Mouse (Mus musculus) midbrain, embryonic 11.5 days (tissue): ENCODE measurements around the gene Klhl33. TPM values are rescaled to one million over a fixed set of nuclear protein-coding genes. Genes with fewer than 3 reads are reported as not detected.
"Not testable (repeated sequence)": the region's sequence is repeated elsewhere in the genome, so short reads cannot be mapped to it uniquely, and the experiment has no call there.

ENCODE experiments used
- ATAC-seq: fragments of 200-750 bp; cut with Nextera tagmentation; 2 replicates; pipeline ENCODE4 v1.8.0; 2017; ENCODE audit warnings: moderate TSS enrichment, moderate library complexity; ENCODE audit not compliant: low FRiP score
- DNase-seq: peaks from one replicate; pipeline ENCODE4 v3.0.0; 2015; ENCODE audit warnings: low spot score; ENCODE audit errors: missing footprints
- H3K27ac ChIP-seq: fragments of 300-500 bp; sonication (generic); 2 replicates; pipeline ENCODE4 v1.5.1; 2014; ENCODE audit warnings: low read depth, low read length
- H3K27me3 ChIP-seq: fragments of 300-500 bp; sonication (generic); 2 replicates; pipeline ENCODE4 v1.6.1; 2014; ENCODE audit warnings: mild to moderate bottlenecking, low read length, moderate library complexity, mixed read lengths; ENCODE audit not compliant: control insufficient read depth, insufficient read depth
- H3K36me3 ChIP-seq: fragments of 300-500 bp; sonication (generic); 2 replicates; pipeline ENCODE4 v1.6.1; 2014; ENCODE audit warnings: mild to moderate bottlenecking, low read length, moderate library complexity, mixed read lengths; ENCODE audit not compliant: control insufficient read depth, insufficient read depth
- H3K4me1 ChIP-seq: fragments of 300-500 bp; sonication (generic); 2 replicates; pipeline ENCODE4 v1.6.1; 2014; ENCODE audit warnings: low read length; ENCODE audit not compliant: control insufficient read depth, insufficient read depth
- H3K4me2 ChIP-seq: fragments of 300-500 bp; sonication (generic); 2 replicates; pipeline ENCODE4 v1.6.1; 2014; ENCODE audit warnings: mild to moderate bottlenecking, moderate library complexity
- H3K4me3 ChIP-seq: fragments of 300-500 bp; sonication (generic); 2 replicates; pipeline ENCODE4 v1.5.1; 2014; ENCODE audit warnings: low read depth, low read length
- H3K9ac ChIP-seq: fragments of 300-500 bp; sonication (generic); 2 replicates; pipeline ENCODE4 v1.6.1; 2014; ENCODE audit warnings: low read length
- H3K9me3 ChIP-seq: fragments of 300-500 bp; sonication (generic); 2 replicates; pipeline ENCODE4 v1.6.1; 2016; ENCODE audit warnings: low read length; ENCODE audit not compliant: control insufficient read depth
- WGBS: fragments of 180-500 bp; shearing (Covaris S2); extraction: QIAGEN DNeasy Blood & Tissue Kit; methylation state at CpG from one replicate; pipeline ENCODE4 v1.1.7; 2014; 5-methylcytosine and 5-hydroxymethylcytosine counted together
- polyA plus RNA-seq: library from polyadenylated mRNA; unstranded; fragments of >200 nt; fragmentation: Nextera tagmentation; extraction: Ambion mirVana; gene quantifications from 2 replicates; pipeline ENCODE4 v1.2.1, GENCODE M21; 2014

Gene Klhl33
- polyA plus RNA-seq = 0.15 and 0.25 TPM in 2 replicates

DNA sequence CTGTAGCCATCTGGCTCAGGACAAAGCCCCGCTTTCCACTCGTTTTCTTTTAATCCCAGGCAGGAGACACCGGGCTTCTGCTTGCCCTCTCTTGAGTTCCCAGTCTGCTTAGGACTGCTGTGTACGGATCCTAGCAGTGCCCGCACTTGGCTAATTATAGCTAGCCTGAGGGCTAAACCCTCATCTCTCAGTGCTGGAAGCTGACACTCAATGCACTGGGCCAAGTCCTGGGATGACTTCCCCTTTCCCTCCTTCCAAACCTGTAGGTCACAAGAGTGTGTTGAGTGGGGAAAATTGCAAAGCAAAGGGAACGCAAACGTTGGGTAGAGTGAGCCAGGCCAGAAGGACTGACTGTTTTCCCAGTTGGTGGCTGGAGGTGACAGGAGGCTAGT lies at the start of gene Klhl33:
Klhl33 (minus strand) TSS at position 134 of the 392 bp plus-strand sequence.
- ATAC-seq (0 out of 2 replicates have a peak, but pooled peaks have one; percentile 20), DNase-seq (no peak)
- H3K4me3 ChIP-seq = peak within 1 kb of the TSS; percentile 36
- no peaks in the 10 kb centered on the region for H3K36me3 ChIP-seq
- H3K4me2 ChIP-seq = peak within 1 kb of the TSS; percentile 66
- WGBS = 44% methylated on average over 7 of the region's 7 CpGs
- H3K27ac ChIP-seq = no peak within 1 kb of the TSS
- peak within 1 kb of the TSS; percentile 56 for H3K9ac ChIP-seq
- peaks cover 5% of the 10 kb centered on the region for H3K4me1 ChIP-seq
- no peaks in the 10 kb centered on the region for H3K9me3 ChIP-seq
- no peaks in the 10 kb centered on the region; the same call in none of the 2 replicates for H3K27me3 ChIP-seq

DNA sequence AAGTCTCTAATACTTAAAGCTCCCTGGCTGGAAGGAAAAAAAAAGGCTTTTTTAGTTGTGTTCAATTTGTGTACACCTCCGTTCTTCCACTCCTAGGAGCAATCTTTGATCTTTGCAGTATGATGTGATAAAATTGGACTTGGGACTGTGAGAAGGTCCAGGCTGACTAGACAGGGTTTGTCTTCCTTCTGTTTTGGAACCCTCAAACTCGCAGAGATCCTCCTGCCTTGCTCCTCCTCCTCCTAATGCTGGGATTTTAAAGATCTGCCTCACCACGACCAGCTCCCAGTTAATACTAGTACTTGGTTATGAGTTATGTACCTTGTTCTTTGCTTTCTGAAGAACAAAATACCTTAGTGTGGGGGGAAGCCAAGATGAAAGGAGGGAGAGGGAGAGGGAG lies 48.2 kb upstream of the Klhl33 start:
- not testable (repeated sequence) for H3K36me3 ChIP-seq, H3K27me3 ChIP-seq, H3K4me1 ChIP-seq, H3K27ac ChIP-seq, H3K9me3 ChIP-seq, DNase-seq, ATAC-seq
- peak overlapping the region; percentile 61 for H3K4me2 ChIP-seq
- 31% methylated on average over 3 of the region's 3 CpGs for WGBS
- H3K4me3 ChIP-seq = peak overlapping the region; percentile 38; the same call in 1 of the 2 replicates
- peak overlapping the region; percentile 60; the same call in 1 of the 2 replicates for H3K9ac ChIP-seq

DNA sequence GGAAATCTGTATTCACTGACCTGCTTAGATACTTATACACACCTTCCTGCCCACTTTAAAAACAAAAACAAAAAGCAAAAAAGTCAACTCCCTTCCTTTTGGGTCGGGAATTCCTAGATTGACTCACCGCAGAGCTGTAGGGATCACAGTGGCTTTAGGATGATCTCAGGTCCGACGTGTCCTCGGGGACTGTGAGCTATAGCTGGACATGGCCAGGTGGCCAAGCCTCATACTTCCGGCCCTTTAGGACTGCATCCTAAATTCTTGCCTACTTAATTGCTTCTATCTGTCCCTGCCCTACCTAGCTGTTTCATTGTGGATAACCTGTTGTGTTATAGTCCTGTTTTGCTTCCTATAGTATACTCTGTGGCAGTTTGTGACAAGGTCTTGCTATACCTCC lies 47.8 kb upstream of the Klhl33 start:
- not testable (repeated sequence) for H3K27me3 ChIP-seq, H3K4me1 ChIP-seq, H3K36me3 ChIP-seq, ATAC-seq, H3K27ac ChIP-seq, H3K9me3 ChIP-seq, DNase-seq
- Histone ChIP-seq H3K4me3 (peak overlapping the region; percentile 38), H3K9ac (peak overlapping the region; percentile 60), H3K4me2 (peak overlapping the region; percentile 61)
- 12% methylated on average over 6 of the region's 6 CpGs for WGBS

DNA sequence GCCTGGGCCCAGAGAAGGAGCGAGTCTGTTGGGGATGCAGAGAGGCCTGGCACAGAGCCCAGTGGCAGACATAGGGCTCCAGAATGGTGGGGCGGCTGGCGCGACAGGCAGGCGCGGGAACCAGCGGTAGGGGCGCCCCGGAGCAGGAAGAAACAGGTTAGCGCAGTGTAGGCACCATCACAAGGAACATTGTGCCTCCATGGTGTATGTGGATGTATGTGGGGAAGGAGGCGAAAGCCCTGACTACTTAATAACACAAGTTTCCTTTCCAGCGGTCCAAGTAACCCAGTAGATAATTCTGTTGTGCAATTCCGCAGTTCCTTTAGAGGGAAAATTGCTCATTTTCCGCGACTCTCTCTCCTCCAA lies 47.3 kb upstream of the Klhl33 start:
- H3K36me3 ChIP-seq, H3K4me1 ChIP-seq, H3K9me3 ChIP-seq, H3K27me3 ChIP-seq: not testable (repeated sequence)
- H3K4me2 ChIP-seq = peak overlapping the region; percentile 61
- peak overlapping the region; percentile 60 for H3K9ac ChIP-seq
- under 1% methylated on average over 14 of the region's 15 CpGs for WGBS
- peak; percentile 94 for DNase-seq
- peak overlapping the region; percentile 38 for H3K4me3 ChIP-seq
- peak overlapping the region; percentile 32 for H3K27ac ChIP-seq
- peak; percentile 97 for ATAC-seq

DNA sequence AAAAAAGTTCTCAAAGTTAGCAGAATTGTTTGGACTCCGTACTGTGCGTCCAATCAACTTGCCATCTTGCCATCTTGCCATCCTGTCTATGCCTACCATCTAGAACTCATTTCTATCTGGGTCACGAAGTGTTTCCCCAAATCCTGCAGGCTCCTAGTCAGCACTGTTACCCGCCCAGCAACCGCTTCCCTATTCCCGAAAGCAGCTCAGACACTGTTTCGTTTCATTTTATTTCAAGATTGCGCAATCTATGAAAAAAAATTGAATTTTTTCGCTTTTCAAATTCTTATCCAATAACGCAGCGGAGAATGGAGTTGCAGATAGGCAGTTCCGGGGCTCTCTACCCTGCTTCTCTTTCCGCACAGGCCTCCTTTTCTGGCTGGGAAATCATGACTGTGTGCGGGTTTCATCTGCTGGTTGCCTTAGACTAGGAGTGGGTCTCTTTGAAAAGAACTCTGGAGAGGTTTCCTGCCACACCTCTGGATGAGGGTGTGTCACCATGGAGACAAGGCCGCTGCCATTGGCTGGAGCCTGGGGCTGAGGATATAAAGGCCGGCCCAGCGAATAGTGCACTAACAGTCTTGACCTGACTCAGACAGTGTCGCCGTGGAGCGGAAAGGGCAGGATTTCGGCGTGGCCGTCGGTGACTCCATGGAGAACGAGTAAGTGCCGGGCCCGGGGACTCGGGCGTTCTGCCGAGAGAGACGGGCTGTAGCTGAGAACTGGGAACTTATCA lies 46.8 kb upstream of the Klhl33 start, which contains the start of gene Gm49342:
Gm49342 (plus strand) TSS at position 586 of the 736 bp plus-strand sequence.
- WGBS = 18% methylated on average over 31 of the region's 31 CpGs
- H3K36me3 ChIP-seq = no peaks in the 10 kb centered on the region
- H3K27me3 ChIP-seq = no peaks in the 10 kb centered on the region
- peak within 1 kb of the TSS; percentile 60 for H3K9ac ChIP-seq
- DNase-seq = peak; percentile 98
- peak within 1 kb of the TSS; percentile 61 for H3K4me2 ChIP-seq
- no peaks in the 10 kb centered on the region for H3K9me3 ChIP-seq
- ATAC-seq = peak; percentile 100
- peak within 1 kb of the TSS; percentile 38 for H3K4me3 ChIP-seq
- H3K27ac ChIP-seq = peak within 1 kb of the TSS; percentile 32
- peaks cover 7% of the 10 kb centered on the region; the same call in 1 of the 2 replicates for H3K4me1 ChIP-seq

DNA sequence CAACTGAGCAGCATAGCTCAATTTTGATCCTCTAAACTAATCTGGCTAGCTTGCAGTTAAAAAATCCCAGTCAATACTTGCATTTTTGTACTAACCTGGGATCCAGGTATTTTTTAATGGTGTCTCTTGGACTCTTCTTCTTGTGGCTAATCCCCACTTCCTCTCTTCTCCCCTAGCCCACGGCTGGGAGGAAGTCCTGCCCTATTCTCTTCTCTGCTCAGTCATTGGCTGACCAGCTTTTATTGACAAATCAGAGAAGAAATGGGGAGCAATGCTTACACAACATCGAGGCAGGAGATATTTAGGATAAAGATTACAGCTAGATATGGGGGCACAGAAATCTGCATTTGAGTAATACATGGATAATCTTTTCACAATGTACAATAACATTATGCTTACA lies 41.6 kb upstream of the Klhl33 start:
- Histone ChIP-seq H3K27ac (no peak overlapping the region), H3K9me3 (no peaks in the 10 kb centered on the region), H3K36me3 (no peaks in the 10 kb centered on the region), H3K4me3 (no peak overlapping the region), H3K4me1 (no peaks in the 10 kb centered on the region), H3K4me2 (no peak overlapping the region), H3K9ac (no peak overlapping the region), H3K27me3 (no peaks in the 10 kb centered on the region)
- ATAC-seq (no peak), DNase-seq (no peak)
- WGBS = 49% methylated on average over 2 of the region's 2 CpGs

DNA sequence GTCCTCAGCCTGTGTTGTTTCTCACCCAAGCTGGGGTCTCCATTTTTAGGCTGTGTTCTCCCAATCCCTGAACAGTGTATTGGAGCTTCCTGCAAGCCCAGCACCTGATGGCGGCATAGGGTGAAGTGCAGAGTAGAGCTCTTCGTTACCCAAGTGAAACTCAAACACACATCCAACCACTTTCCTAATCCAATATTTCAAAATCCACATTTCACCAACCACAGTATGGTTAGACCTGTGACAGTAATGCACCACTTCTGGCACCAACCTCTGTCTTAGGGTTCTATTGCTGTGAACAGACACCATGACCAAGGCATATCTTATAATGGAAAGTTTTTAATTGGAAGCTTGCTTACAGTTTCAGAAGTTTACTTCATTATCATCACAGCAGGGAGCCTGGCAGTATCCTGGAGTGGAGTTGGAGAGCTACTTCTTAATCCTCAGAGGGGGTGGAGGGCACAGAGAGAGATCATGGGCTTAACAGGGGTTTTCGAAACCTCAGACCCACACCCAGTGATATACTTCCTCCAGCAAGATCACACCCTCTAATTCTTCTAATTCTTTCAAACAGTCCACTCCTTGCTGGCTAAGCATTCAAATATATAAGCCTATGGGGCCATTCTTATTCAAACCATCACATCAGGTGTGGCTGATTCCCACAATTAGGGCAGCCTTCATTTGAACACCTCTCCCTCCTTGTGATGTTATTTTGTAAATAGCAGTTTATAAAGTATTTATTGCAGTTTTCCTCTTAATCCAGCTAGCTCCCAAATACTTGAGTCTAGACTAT lies 41.0 kb upstream of the Klhl33 start:
- Histone ChIP-seq H3K27ac (no peak overlapping the region), H3K4me2 (no peak overlapping the region), H3K4me1 (no peaks in the 10 kb centered on the region), H3K9me3 (no peaks in the 10 kb centered on the region), H3K36me3 (no peaks in the 10 kb centered on the region), H3K9ac (no peak overlapping the region), H3K27me3 (no peaks in the 10 kb centered on the region), H3K4me3 (no peak overlapping the region)
- DNase-seq = no peak
- 86% methylated on average over 3 of the region's 3 CpGs for WGBS
- no peak for ATAC-seq

DNA sequence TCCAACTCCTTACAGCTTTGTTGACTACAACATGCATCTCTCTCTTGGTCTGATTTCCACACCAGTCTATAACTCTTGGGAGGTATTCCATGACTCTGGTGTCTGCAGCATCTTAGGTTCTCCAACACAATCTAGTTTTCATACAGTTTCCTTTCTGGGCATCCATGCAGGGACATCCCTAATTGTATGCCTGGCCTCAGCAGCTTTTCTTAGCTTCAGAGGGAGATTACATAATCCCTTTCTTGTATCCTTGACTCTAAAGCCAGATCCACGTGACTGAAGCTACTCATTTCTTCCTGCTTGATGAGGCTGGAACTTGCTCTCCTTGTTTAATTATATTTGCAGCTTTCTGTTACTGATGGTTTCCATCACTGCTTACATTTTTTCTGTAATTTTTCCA lies 39.3 kb upstream of the Klhl33 start:
- no peaks in the 10 kb centered on the region for H3K9me3 ChIP-seq
- H3K27me3 ChIP-seq = no peaks in the 10 kb centered on the region
- ATAC-seq (no peak), DNase-seq (no peak)
- no peak overlapping the region for H3K27ac ChIP-seq
- H3K36me3 ChIP-seq = no peaks in the 10 kb centered on the region
- no peak overlapping the region for H3K4me3 ChIP-seq
- WGBS = 44% methylated on average over 1 of the region's 1 CpGs
- H3K9ac ChIP-seq = no peak overlapping the region
- peaks cover 3% of the 10 kb centered on the region for H3K4me1 ChIP-seq
- no peak overlapping the region for H3K4me2 ChIP-seq

DNA sequence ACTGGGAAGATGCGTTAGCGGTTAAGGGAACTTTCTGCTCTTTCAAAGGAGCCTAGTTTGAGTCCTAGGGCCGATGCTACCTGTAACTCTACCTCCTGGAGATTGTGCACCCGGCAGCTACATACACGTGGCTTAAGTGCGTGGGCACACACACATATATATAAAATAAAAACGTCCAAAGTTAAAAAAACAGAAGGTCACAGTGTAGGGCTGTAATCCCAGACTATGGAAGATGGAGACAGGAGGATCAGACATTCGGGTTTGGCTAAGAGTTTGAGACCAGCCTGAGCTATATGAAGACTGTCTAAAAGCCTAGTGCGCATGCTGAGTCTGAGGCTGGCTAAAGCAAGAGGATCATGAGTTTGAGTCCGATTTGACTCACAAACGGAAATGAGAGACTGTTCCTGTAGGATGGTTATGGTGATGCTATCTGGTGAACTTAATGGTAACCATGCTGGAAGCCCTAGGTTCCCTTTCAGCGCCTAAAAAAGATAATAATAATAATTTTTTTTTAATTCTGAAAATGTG lies 34.2 kb upstream of the Klhl33 start:
- peaks cover 13% of the 10 kb centered on the region for H3K4me1 ChIP-seq
- DNase-seq = no peak
- 11% methylated on average over 12 of the region's 12 CpGs for WGBS
- peak overlapping the region; percentile 78 for H3K27ac ChIP-seq
- H3K9me3 ChIP-seq = no peaks in the 10 kb centered on the region
- H3K9ac ChIP-seq = peak overlapping the region; percentile 68
- no peak for ATAC-seq
- peak overlapping the region; percentile 90 for H3K4me2 ChIP-seq
- H3K27me3 ChIP-seq = no peaks in the 10 kb centered on the region
- peak overlapping the region; percentile 95 for H3K4me3 ChIP-seq
- H3K36me3 ChIP-seq = peaks cover 8% of the 10 kb centered on the region; the same call in 1 of the 2 replicates
